In genomic region chr14:66521836-66522629, GRCm38 (mm10) we compare ENCODE assay signal across 15 mouse cellular contexts.
DNase-seq lines count a peak whose midpoint lies in the region; ATAC-seq and TF ChIP-seq lines count a peak whose summit lies in the region.
"Had no signal": no experiment of that assay in that cellular context is flagged by ENCODE, and none has a peak within 500 bp of the region (broad histone marks: within the 10 kb centered on the region; RNA-seq: fewer than 3 reads in every experiment).

No protein-coding gene starts in this region.

- H3K36me3 ChIP-seq in hindbrain, postnatal 0 days (ENCODE audit: insufficient read depth, low read length), result no peaks in the 10 kb centered on the region
- H3K36me3 ChIP-seq: G1E; heart, embryonic 15.5 days; liver, embryonic 13.5 days had no signal

- no peak overlapping the region for H3K4me3 ChIP-seq in layer of hippocampus, adult 2 months
- no peak overlapping the region for H3K4me3 ChIP-seq in hindbrain, postnatal 0 days (ENCODE audit: low read length)
- H3K4me3 ChIP-seq: heart, embryonic 15.5 days; left cerebral cortex, adult 2 months; liver, embryonic 13.5 days had no signal

- no peak overlapping the region for H3K9ac ChIP-seq in hindbrain, postnatal 0 days (replicated peaks; ENCODE audit: low read length)
- H3K9ac ChIP-seq: heart, embryonic 15.5 days; liver, embryonic 13.5 days had no signal

- no peaks in the 10 kb centered on the region for H3K27me3 ChIP-seq in hindbrain, postnatal 0 days (ENCODE audit: insufficient read depth, low read length)
- H3K27me3 ChIP-seq: heart, embryonic 15.5 days; liver, embryonic 13.5 days had no signal

- H3K4me1 ChIP-seq in hindbrain, postnatal 0 days (ENCODE audit: insufficient read depth, low read length), result peaks cover 5% of the 10 kb centered on the region; the same call in 1 of the 2 replicates
- H3K4me1 ChIP-seq: heart, embryonic 15.5 days; liver, embryonic 13.5 days had no signal

- DNase-seq in adrenal gland, postnatal 14 days, result peak; percentile 47
- no peak for DNase-seq in adrenal gland, postnatal 4 days (ENCODE audit: low spot score in 2 of 2)
- DNase-seq in layer of hippocampus, adult 2 months (ENCODE audit: low spot score in 2 of 2), result no peak
- no peak for DNase-seq in layer of hippocampus, adult 9-11 months
- DNase-seq in embryo, embryonic 9.5 days (ENCODE audit: extremely low spot score), result peak; percentile 7
- peak; percentile 16 for DNase-seq in hindbrain, postnatal 0 days (ENCODE audit: low spot score)
- DNase-seq in cerebellum, postnatal 25 days, result no peak
- DNase-seq: liver, embryonic 13.5 days had no signal

- TF ChIP-seq CTCF in layer of hippocampus, adult 2 months (conservative IDR thresholded peaks at IDR 0.05), result no peak
- TF ChIP-seq CTCF in hindbrain, postnatal 0 days (IDR thresholded peaks at IDR 0.05; ENCODE audit: low read depth), result no peak

- 0 out of 2 replicates have a peak, but pooled peaks have one; percentile 18 for ATAC-seq in hindbrain, postnatal 0 days
- ATAC-seq in cerebellum, adult (ENCODE audit: insufficient number of reproducible peaks, low FRiP score, low TSS enrichment), result no peak
- ATAC-seq: activated CD4-positive, CD25-positive, alpha-beta regulatory T cell, adult 4 months; intestine, embryonic 16.5 days had no signal

- WGBS in hindbrain, postnatal 0 days, result 49% methylated on average over 7 of the region's 7 CpGs

- H3K4me2 ChIP-seq in hindbrain, postnatal 0 days (ENCODE audit: low read depth, low read length), result no peak overlapping the region
- H3K4me2 ChIP-seq: heart, embryonic 15.5 days; liver, embryonic 13.5 days had no signal

- H3K9me3 ChIP-seq in hindbrain, postnatal 0 days (ENCODE audit: low read length), result no peaks in the 10 kb centered on the region
- H3K9me3 ChIP-seq: G1E; heart, embryonic 15.5 days; liver, embryonic 13.5 days had no signal

- peak overlapping the region; percentile 85 for H3K27ac ChIP-seq in layer of hippocampus, adult 2 months
- peak overlapping the region; percentile 61 for H3K27ac ChIP-seq in hindbrain, postnatal 0 days
- H3K27ac ChIP-seq: heart, embryonic 15.5 days; left cerebral cortex, adult 2 months; liver, embryonic 13.5 days; stomach, postnatal 0 days had no signal

Comparison
In these comparisons a context has a peak if more than half of its experiments do, and no peak if none do; other contexts are left out.
1. DNase-seq: peak in adrenal gland, postnatal 14 days (single experiment), embryo, embryonic 9.5 days (single experiment) and hindbrain, postnatal 0 days (single experiment); none in adrenal gland, postnatal 4 days (0 of 2), layer of hippocampus, adult 2 months (0 of 2), layer of hippocampus, adult 9-11 months (single experiment) and cerebellum, postnatal 25 days (0 of 2).